Mouse (Mus musculus) MEL (cell line): Measurements from ENCODE around the gene Klhl31. TPM values are rescaled to one million over a fixed set of nuclear protein-coding genes. Genes with fewer than 3 reads are reported as not detected.

Experiments
- DNase-seq: peaks from one replicate; pipeline ENCODE4 v3.0.0; 2011; ENCODE audit warnings: low read depth, low spot score
- H3K27ac ChIP-seq: 2 replicates; pipeline ENCODE4 v1.5.1; 2012; ENCODE audit warnings: low read depth, mild to moderate bottlenecking, control low read depth, low read length, moderate library complexity; ENCODE audit not compliant: control insufficient read depth
- H3K27me3 ChIP-seq, 2 experiments: fragments of 150-350 bp in 1 of 2; sonication (generic) in 1 of 2; 2 replicates each; pipeline ENCODE4 v1.6.1; 2012; ENCODE audit warnings: low read length in 2 of 2, mild to moderate bottlenecking in 2 of 2, improper control_type of control experiment in 1 of 2, moderate library complexity in 1 of 2; ENCODE audit not compliant: insufficient read depth in 2 of 2, control insufficient read depth in 1 of 2
- H3K36me3 ChIP-seq, 2 experiments: 2 replicates each; pipeline ENCODE4 v1.6.1; 2012 to 2014; ENCODE audit warnings: low read length in 2 of 2, improper control_type of control experiment in 1 of 2, inconsistent platforms in 1 of 2, mild to moderate bottlenecking in 1 of 2; ENCODE audit not compliant: insufficient read depth in 2 of 2, control insufficient read depth in 1 of 2
- H3K4me1 ChIP-seq, 2 experiments: fragments of 150-350 bp in 1 of 2; sonication (generic) in 1 of 2; 2 replicates each; pipeline ENCODE4 v1.6.1; 2012; ENCODE audit warnings: low read length in 2 of 2, improper control_type of control experiment in 1 of 2, mild to moderate bottlenecking in 1 of 2; ENCODE audit not compliant: insufficient read depth in 2 of 2, control insufficient read depth in 1 of 2
- H3K4me3 ChIP-seq, 2 experiments: fragments of 150-350 bp in 1 of 2; sonication (generic) in 1 of 2; 2 replicates each; pipeline ENCODE4 v1.5.1; 2012; ENCODE audit warnings: low read depth in 2 of 2, low read length in 2 of 2, mild to moderate bottlenecking in 2 of 2, moderate library complexity in 2 of 2, control low read depth in 1 of 2, improper control_type of control experiment in 1 of 2; ENCODE audit not compliant: control insufficient read depth in 1 of 2, insufficient read depth in 1 of 2
- H3K79me2 ChIP-seq: 2 replicates; pipeline ENCODE4 v1.6.1; 2012; ENCODE audit warnings: mild to moderate bottlenecking, low read length, moderate library complexity; ENCODE audit not compliant: control insufficient read depth, poor library complexity, insufficient read depth
- H3K9ac ChIP-seq: 2 replicates; pipeline ENCODE4 v1.6.1; 2012; ENCODE audit warnings: low read depth, mild to moderate bottlenecking, control low read depth, low read length, moderate library complexity; ENCODE audit not compliant: control insufficient read depth, poor library complexity, severe bottlenecking
- H3K9me3 ChIP-seq: fragments of 150-350 bp; sonication (generic); replicated peaks from 2 replicates; pipeline ENCODE4 v1.6.1; 2012; ENCODE audit warnings: mild to moderate bottlenecking, low read length, improper control_type of control experiment, moderate library complexity; ENCODE audit not compliant: insufficient read depth
- BHLHE40 ChIP-seq: IDR thresholded peaks from 2 replicates; pipeline ENCODE4 v1.6.1; 2012; ENCODE audit warnings: low read depth, mild to moderate bottlenecking, inconsistent platforms, low read length, improper control_type of control experiment, borderline replicate concordance
- CHD1 ChIP-seq: IDR thresholded peaks from 2 replicates; pipeline ENCODE4 v1.6.1; 2012; ENCODE audit warnings: low read depth, mild to moderate bottlenecking, inconsistent platforms, low read length, improper control_type of control experiment
- CTCF ChIP-seq, 3 experiments: IDR thresholded peaks in 2 of 3; conservative IDR thresholded peaks in 1 of 3; 2 replicates each; pipeline ENCODE4 v1.5.1; 2011 to 2012; ENCODE audit warnings: low read length in 3 of 3, low read depth in 2 of 3, mild to moderate bottlenecking in 2 of 3, improper control_type of control experiment in 1 of 3, inconsistent platforms in 1 of 3, mixed read lengths in 1 of 3, moderate library complexity in 1 of 3; ENCODE audit not compliant: control insufficient read depth in 1 of 3, insufficient read depth in 1 of 3, poor library complexity in 1 of 3, severe bottlenecking in 1 of 3
- ETS1 ChIP-seq: IDR thresholded peaks from 2 replicates; pipeline ENCODE4 v1.6.1; 2012; ENCODE audit warnings: low read depth, mild to moderate bottlenecking, inconsistent platforms, low read length, improper control_type of control experiment, moderate library complexity
- GATA1 ChIP-seq: IDR thresholded peaks from 2 replicates; pipeline ENCODE4 v1.6.1; 2011; ENCODE audit warnings: low read depth, low read length, improper control_type of control experiment
- HCFC1 ChIP-seq: IDR thresholded peaks from 2 replicates; pipeline ENCODE4 v1.6.1; 2012; ENCODE audit warnings: low read depth, mild to moderate bottlenecking, inconsistent platforms, low read length, improper control_type of control experiment, moderate library complexity
- MAFK ChIP-seq: IDR thresholded peaks from 2 replicates; pipeline ENCODE4 v1.6.1; 2011; ENCODE audit warnings: low read depth, mild to moderate bottlenecking, low read length, improper control_type of control experiment, borderline replicate concordance
- MAX ChIP-seq: IDR thresholded peaks from 2 replicates; pipeline ENCODE4 v1.6.1; 2011; ENCODE audit warnings: low read length, improper control_type of control experiment
- MAZ ChIP-seq: IDR thresholded peaks from 2 replicates; pipeline ENCODE4 v1.6.1; 2012; ENCODE audit warnings: low read depth, mild to moderate bottlenecking, inconsistent platforms, low read length, improper control_type of control experiment
- MEF2A ChIP-seq: IDR thresholded peaks from 2 replicates; pipeline ENCODE4 v1.6.1; 2014; ENCODE audit warnings: low read depth, mild to moderate bottlenecking, inconsistent platforms, low read length, improper control_type of control experiment; ENCODE audit not compliant: poor library complexity, insufficient replicate concordance, severe bottlenecking; ENCODE audit errors: extremely low read depth
- MXI1 ChIP-seq: IDR thresholded peaks from 2 replicates; pipeline ENCODE4 v1.6.1; 2011; ENCODE audit warnings: mild to moderate bottlenecking, low read depth, low read length, improper control_type of control experiment
- MYB ChIP-seq: IDR thresholded peaks from 2 replicates; pipeline ENCODE4 v1.6.1; 2011; ENCODE audit warnings: mild to moderate bottlenecking, low read depth, low read length, improper control_type of control experiment
- MYC ChIP-seq: IDR thresholded peaks from 2 replicates; pipeline ENCODE4 v1.6.1; 2011; ENCODE audit warnings: low read depth, mild to moderate bottlenecking, low read length, improper control_type of control experiment, moderate library complexity
- NRF1 ChIP-seq: IDR thresholded peaks from 2 replicates; pipeline ENCODE4 v1.6.1; 2014; ENCODE audit warnings: low read depth, mild to moderate bottlenecking, inconsistent platforms, low read length, improper control_type of control experiment, moderate library complexity; ENCODE audit not compliant: poor library complexity, insufficient read depth, severe bottlenecking
- POLR2AphosphoS2 ChIP-seq: IDR thresholded peaks from 2 replicates; pipeline ENCODE4 v1.6.1; 2011; ENCODE audit warnings: low read length, improper control_type of control experiment
- RAD21 ChIP-seq: IDR thresholded peaks from 2 replicates; pipeline ENCODE4 v1.6.1; 2011; ENCODE audit warnings: mild to moderate bottlenecking, low read depth, low read length, improper control_type of control experiment
- RCOR1 ChIP-seq: IDR thresholded peaks from 2 replicates; pipeline ENCODE4 v1.6.1; 2012; ENCODE audit warnings: low read depth, mild to moderate bottlenecking, inconsistent platforms, low read length, improper control_type of control experiment
- SIN3A ChIP-seq: IDR thresholded peaks from 2 replicates; pipeline ENCODE4 v1.6.1; 2012; ENCODE audit warnings: low read length, improper control_type of control experiment, inconsistent platforms
- SMC3 ChIP-seq: IDR thresholded peaks from 2 replicates; pipeline ENCODE4 v1.6.1; 2011; ENCODE audit warnings: low read depth, low read length, improper control_type of control experiment
- TAL1 ChIP-seq: IDR thresholded peaks from 2 replicates; pipeline ENCODE4 v1.6.1; 2012; ENCODE audit warnings: mild to moderate bottlenecking, inconsistent platforms, low read length, moderate library complexity, mixed read lengths
- TBP ChIP-seq: IDR thresholded peaks from 2 replicates; pipeline ENCODE4 v1.8.0; 2011; ENCODE audit warnings: low read depth, low read length, improper control_type of control experiment
- UBTF ChIP-seq: IDR thresholded peaks from 2 replicates; pipeline ENCODE4 v1.6.1; 2012; ENCODE audit warnings: low read depth, mild to moderate bottlenecking, inconsistent platforms, low read length, improper control_type of control experiment, moderate library complexity, borderline replicate concordance; ENCODE audit not compliant: insufficient read depth
- USF1 ChIP-seq: IDR thresholded peaks from 2 replicates; pipeline ENCODE4 v1.6.1; 2014; ENCODE audit warnings: low read depth, mild to moderate bottlenecking, inconsistent platforms, low read length, improper control_type of control experiment, moderate library complexity
- ZMIZ1 ChIP-seq: IDR thresholded peaks from 2 replicates; pipeline ENCODE4 v1.6.1; 2012; ENCODE audit warnings: low read depth, mild to moderate bottlenecking, inconsistent platforms, low read length, improper control_type of control experiment, moderate library complexity
- ZNF384 ChIP-seq: IDR thresholded peaks from 2 replicates; pipeline ENCODE4 v1.6.1; 2012; ENCODE audit warnings: low read depth, mild to moderate bottlenecking, inconsistent platforms, low read length, improper control_type of control experiment
- polyA plus RNA-seq, 2 experiments: library from polyadenylated mRNA; stranded (reverse) in 1 of 2; unstranded in 1 of 2; fragments of >175 nt in 1 of 2; fragments of >200 nt in 1 of 2; gene quantifications; 2 replicates each; pipeline versions ENCODE4 v1.2.1 to v1.2.4; 2012; ENCODE audit warnings: low replicate concordance in 2 of 2, low read depth in 1 of 2; ENCODE audit not compliant: insufficient read length in 2 of 2, insufficient read depth in 1 of 2, missing spikeins in 1 of 2
- total RNA-seq: library from RNA; depleted of rRNA; stranded (reverse); fragments of 300-350 nt; gene quantifications from 2 replicates; pipeline ENCODE4 v1.2.3, GENCODE M21; 2012

The Klhl31 gene
- total and polyA plus RNA-seq, 3 experiments = not detected

- TF ChIP-seq SMC3 (no peak), MAX (no peak), TAL1 (no peak), BHLHE40 (no peak), POLR2AphosphoS2 (no peak), MAZ (no peak), TBP (no peak), SIN3A (no peak), CHD1 (no peak), MEF2A (no peak), USF1 (no peak), MAFK (no peak), UBTF (no peak), RAD21 (no peak)
- TF ChIP-seq, all 39 proteins: peak for 0
- no peak overlapping the region for H3K9ac ChIP-seq
- no peaks in the 10 kb centered on the region for H3K4me1 ChIP-seq
- no peak overlapping the region for H3K27ac ChIP-seq
- no peaks in the 10 kb centered on the region for H3K9me3 ChIP-seq
- H3K4me3 ChIP-seq = no peak overlapping the region
- no peaks in the 10 kb centered on the region for H3K79me2 ChIP-seq
- no peaks in the 10 kb centered on the region; a peak in 3 of 4 replicates for H3K27me3 ChIP-seq
- H3K36me3 ChIP-seq = no peaks in the 10 kb centered on the region
- no peak for DNase-seq
Measured at GRCm38 (mm10) chr9:77617751-77618150, 18.5 kb upstream of the Klhl31 start.

- no peak overlapping the region for H3K27ac ChIP-seq
- DNase-seq = no peak
- no peak overlapping the region for H3K9ac ChIP-seq
- H3K79me2 ChIP-seq = no peaks in the 10 kb centered on the region
- no peaks in the 10 kb centered on the region for H3K36me3 ChIP-seq
- no peak for TF ChIP-seq HCFC1
- TF ChIP-seq SIN3A = no peak
- TF ChIP-seq MAFK = no peak
- TF ChIP-seq RAD21 = no peak
- TF ChIP-seq ZMIZ1 = no peak
- no peak for TF ChIP-seq CTCF (IDR thresholded peaks at IDR 0.05 in 2 of 3, conservative IDR thresholded peaks at IDR 0.05 in 1 of 3; ENCODE audit: control insufficient read depth in 1 of 3, insufficient read depth in 1 of 3, low read depth in 2 of 3, low read length in 3 of 3, poor library complexity in 1 of 3, severe bottlenecking in 1 of 3)
- TF ChIP-seq CHD1 = no peak
- TF ChIP-seq USF1 = no peak
- TF ChIP-seq NRF1 = no peak
- no peak for TF ChIP-seq MYB
- no peak for TF ChIP-seq GATA1
- TF ChIP-seq SMC3 = no peak
- no peak for TF ChIP-seq MXI1
- no peak for TF ChIP-seq MAX
- TF ChIP-seq ZNF384 = no peak
- TF ChIP-seq MYC = no peak
- no peak for TF ChIP-seq TAL1
- no peak for TF ChIP-seq ETS1
- TF ChIP-seq RCOR1 = no peak
- H3K27me3 ChIP-seq = no peaks in the 10 kb centered on the region; a peak in 3 of 4 replicates
- no peak overlapping the region for H3K4me3 ChIP-seq
- H3K4me1 ChIP-seq = no peaks in the 10 kb centered on the region
- H3K9me3 ChIP-seq = no peaks in the 10 kb centered on the region
Measured at GRCm38 (mm10) chr9:77618392-77618791, 17.9 kb upstream of the Klhl31 start.
